14 mouse cellular contexts compared by ENCODE assay signal in genomic region chr11:43841596-43841995, GRCm38 (mm10). TPM values are rescaled to one million over a fixed set of nuclear protein-coding genes. Genes with fewer than 3 reads are reported as not detected.
"Had no signal": no experiment of that assay in that cellular context is flagged by ENCODE, and none has a peak within 500 bp of the region (broad histone marks: within the 10 kb centered on the region; RNA-seq: fewer than 3 reads in every experiment).

No protein-coding gene starts in this region.

- DNase-seq: lung, adult 18-20 months; lung, embryonic 14.5 days; lung, postnatal 10 days; lung, postnatal 4 days; midbrain, embryonic 14.5 days; right cerebral cortex, adult 18-20 months; right cerebral cortex, postnatal 25 days; right cerebral cortex, postnatal 4 days; spleen, adult 18-20 months; thymus, adult 18-20 months; thymus, postnatal 14 days; thymus, postnatal 36 days had no signal

RNA-seq across cellular contexts. Expression of gene Adra1b, which starts 59.4 kb away (rescaled TPM):
- total RNA-seq: megakaryocyte, adult 5-6 weeks; megakaryocyte-erythroid progenitor cell, adult 5-6 weeks had no signal
